Mouse (Mus musculus): ENCODE data around the gene Jmjd8.
A peak's percentile ranks its signal among the peaks of the same experiment; 100 is the strongest.

The Jmjd8 gene

DNA sequence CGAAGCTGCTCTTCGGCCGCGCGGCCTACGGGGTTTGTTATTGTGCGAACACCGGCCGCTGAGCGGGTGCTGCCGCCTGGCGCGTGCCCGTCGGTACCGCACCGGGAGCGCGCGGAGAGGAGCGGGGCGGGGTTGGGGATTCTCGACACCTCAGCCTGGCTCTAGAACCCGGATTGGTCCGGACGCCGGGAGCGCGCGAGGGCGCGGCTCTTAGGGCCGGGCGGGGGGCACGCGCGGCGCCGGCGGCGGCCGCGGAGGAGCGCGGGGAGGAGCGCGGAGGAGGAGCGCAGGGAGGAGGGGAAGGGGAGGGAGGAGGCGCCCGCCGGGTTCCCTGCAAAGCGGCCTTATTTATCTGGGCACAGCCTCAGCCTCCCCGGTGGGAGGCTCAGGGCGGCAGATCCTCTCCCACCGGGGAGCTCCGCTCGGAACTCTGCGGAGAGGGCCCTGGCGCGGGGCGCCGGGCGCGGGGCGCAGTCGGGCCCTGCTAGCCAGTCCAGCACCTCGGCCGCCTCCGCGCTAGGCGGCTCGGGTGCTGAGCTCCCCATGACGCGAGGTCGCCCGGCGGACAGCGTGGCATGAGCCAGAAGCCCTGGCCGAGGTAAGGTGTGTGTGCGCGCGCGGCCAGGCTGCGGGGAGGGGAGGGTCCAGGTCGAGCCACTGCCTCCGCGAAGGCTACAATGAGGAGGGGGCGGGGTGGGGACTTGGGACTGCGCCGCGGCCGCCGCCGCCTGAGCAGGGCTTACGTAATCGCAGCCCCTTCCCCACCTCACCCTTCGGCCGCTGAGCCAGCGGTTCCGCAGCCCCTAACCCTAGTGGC is 19.7 kb upstream of the Jmjd8 start, which contains the start of gene Fbxl16:
Gene Fbxl16, plus strand, starts transcription at position 297 of the 817 bp plus-strand sequence.
- DNase-seq (ENCODE audit: low read depth), result peak; percentile 58

DNA sequence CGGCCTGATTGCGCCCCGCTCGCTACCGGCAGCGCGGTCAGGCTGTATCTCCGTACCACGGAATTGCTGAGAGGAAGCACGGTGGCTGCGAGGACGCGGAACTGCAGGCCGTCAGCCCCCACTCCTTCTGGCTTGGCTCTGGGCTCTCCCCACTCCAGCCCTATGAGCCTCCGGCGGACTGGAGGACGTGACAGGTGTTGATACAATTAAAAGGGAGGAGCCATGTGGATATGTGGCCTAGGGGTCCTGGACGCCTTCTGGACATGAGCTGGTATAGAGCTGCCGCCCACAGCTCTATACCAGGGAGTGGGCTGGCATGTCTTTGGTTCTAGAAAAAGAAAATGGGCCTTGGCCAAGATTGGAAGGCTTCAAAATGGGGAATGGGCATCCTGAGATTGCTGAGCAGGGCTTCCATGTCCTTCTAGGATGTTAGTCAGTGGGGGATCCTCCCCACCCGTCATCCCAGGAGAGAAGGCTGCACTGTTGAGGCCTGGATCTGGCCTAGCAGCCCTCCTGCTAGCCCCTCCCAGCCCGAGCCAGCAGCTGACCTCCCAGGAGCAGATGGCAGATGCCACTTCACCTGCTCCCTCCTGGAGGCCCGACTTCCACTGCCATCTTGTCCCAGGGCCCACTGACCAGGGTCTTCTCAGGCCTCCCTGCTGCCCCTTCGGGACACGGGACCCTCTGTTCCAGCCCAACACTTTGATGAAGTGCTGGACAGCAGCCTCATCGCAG is 18.9 kb upstream of the Jmjd8 start:
- DNase-seq (ENCODE audit: low read depth), result no peak

DNA sequence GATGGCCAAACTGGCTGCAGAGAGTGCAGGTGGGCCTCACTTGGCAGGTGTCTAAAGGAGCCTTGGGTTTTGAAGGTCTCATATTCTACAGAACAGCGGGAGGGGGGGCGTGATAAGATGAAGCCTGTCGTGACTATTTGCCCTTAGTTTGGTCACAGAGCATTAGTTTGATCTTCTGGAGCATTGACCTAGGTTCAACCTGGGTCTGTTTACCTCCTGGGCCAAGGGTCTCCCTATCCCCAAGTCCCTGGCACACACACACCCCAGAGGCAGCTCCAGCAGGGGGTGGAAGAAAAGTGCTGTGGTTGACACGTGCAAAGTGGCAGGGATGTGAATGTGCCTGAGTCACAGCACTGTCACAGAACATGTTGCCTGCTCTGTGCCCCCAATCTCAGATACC is 17.8 kb upstream of the Jmjd8 start:
- DNase-seq (ENCODE audit: low read depth), result no peak

DNA sequence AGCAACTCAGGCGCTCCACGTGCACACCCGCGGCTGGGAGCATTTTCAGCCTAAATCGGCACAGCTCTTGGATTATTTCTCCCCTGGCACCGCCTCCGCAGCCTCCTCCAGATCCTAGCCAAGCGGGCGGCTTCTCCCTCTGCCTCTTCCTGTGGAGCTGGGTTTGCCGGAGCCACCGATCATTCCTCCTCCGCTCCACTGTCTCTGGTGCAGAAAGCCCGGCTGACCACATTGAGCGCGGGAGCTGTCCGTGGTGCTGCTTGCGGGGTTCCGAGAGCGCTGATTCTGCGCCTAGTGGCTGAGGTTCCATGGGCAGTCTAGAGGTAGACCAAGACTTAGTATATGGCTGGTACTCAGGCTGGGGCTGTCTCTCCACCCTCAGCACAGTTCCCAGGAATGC is 15.2 kb upstream of the Jmjd8 start:
- DNase-seq (ENCODE audit: low read depth), result peak; percentile 86

DNA sequence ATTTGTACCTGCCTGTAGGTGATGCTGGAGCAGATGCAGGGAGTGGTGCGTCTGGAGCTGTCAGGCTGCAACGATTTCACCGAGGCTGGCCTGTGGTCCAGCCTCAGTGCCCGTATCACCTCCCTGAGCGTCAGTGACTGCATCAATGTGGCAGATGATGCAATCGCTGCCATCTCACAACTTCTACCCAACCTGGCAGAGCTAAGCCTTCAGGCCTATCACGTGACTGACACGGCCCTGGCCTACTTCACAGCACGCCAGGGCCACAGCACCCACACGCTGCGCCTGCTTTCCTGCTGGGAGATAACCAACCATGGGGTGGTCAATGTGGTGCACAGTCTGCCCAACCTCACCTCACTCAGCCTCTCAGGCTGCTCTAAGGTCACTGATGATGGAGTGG is 11.0 kb upstream of the Jmjd8 start:
- DNase-seq (ENCODE audit: low read depth), result no peak

DNA sequence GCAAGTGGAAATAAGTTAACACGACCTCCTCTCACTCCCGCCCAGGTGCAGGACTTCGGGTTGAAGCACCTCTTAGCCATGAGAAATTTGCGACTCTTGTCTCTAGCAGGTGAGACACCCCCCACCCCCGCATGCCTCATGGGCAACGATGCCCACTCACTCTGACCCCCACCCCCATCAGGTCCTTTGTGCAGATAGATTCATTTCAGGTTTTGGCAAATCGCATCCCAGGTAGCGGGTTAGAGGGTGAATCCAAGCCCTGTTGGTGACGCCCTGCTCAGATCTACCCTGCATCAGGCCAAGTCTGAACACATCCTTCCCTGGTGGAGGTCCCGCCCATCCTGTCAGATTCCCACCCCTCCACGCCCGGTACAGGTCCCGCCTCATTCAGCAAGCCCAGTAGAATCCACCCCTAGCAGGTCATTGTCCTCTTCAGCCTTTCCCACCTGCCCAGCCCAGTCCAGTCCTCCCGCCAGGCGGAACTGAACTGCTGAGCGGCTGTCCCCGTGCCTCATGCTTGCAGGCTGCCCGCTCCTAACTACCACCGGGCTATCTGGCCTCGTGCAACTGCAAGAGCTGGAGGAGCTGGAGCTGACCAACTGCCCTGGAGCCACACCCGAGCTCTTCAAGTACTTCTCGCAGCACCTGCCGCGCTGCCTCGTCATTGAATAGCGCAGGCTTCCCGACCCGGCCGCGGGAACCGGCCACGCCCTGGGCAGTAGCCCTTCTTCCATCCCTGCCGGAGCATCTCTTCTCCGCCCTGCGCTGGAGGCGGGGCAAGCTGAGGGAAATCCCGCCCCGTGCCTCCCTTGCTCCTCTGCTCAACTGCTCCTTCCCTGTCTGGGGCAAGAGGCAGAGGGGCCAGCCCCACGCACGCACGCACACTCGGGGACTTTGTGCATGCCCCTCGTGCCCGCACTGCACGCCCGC is 9.6 kb upstream of the Jmjd8 start:
- DNase-seq (ENCODE audit: low read depth), result peak; percentile 50

DNA sequence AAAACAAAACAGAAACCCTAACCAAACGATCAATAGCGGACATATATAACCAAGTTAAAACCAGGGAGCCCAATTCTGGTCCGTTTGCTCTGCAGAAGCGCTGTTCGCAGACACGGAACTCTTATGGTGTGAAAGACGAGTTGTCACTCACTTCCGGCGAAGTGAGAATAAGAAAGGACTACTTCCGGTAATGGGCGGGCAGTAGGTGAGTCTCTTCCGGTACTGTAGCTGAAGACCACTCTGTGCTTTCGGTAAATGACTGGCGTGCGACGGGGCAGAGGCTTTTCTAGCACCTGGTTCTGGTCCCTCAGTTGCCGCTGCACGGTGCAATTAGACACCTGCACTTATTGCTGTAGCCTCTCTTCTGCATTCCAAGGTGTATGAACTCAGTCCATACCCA is 5.2 kb upstream of the Jmjd8 start, which contains the start of gene Wdr24:
Gene Wdr24, plus strand, starts transcription at position 176 of the 400 bp plus-strand sequence.
- DNase-seq (ENCODE audit: low read depth), result peak; percentile 95

DNA sequence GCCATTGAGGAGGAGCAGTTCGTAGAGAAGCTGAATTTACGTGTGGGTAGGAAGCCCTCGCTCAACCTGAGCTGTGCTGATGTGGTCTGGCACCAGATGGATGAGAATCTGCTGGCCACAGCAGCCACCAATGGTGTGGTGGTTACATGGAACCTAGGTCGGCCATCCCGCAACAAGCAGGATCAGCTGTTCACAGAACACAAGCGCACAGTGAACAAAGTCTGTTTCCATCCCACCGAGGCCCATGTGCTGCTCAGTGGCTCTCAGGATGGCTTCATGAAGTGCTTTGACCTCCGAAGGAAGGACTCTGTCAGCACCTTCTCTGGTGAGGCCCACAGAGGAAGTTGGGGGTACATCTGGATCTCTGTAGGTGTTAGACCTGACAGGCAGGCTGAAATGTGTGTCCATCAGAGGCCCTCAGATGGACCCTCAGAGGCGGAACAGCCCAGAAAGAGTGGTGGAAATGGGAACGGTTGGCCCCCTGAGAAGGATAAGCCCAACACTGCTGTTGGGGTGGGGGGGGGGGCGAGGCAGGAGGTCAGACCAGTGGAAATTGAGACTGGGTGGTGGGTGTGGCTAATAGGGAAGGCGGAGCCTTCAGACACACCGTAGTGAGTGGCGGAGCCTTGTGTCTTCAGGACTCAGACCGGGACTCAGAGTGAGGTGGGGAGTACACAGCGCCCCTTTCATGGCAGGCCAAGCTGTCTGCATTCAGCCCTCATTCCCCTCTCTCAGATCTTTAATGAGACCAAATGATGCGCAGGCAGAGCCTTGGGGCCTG is 4.1 kb upstream of the Jmjd8 start:
- DNase-seq (ENCODE audit: low read depth), result no peak

DNA sequence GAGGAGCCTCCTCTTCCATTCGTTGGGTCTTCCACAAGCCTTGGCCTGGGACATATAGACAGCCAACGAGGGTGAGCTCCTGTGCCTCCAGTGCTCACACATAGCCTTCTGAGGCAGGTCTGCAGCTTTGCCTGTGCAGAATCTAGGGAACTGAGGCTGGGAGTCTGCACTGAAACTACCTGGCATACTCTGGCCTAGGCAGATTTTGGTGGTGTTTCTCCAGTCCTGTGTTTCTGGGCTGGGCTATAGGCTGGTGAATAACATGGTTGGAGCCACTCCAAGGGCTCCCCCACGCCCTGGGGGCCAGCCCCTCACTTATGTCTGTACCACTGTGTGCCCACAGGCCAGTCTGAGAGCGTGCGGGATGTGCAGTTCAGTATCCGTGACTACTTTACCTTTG is 3.4 kb upstream of the Jmjd8 start:
- DNase-seq (ENCODE audit: low read depth), result no peak

DNA sequence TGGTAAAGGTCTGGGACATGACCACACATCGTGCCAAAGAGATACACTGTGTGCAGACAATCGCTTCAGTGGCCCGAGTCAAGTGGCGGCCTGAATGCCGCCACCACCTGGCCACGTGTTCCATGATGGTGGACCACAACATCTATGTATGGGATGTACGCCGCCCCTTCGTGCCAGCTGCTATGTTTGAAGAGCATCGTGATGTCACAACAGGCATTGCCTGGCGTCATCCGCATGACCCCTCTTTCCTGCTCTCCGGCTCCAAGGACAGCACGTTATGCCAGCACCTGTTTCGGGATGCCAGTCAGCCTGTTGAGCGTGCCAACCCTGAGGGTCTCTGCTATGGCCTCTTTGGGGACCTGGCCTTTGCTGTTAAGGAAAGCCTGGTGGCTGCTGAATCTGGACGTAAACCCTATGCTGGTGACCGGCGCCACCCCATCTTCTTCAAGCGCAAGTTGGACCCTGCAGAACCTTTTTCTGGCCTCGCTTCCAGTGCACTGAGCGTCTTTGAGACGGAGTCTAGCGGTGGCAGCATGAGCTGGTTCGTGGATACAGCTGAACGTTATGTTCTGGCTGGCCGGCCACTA is 2.6 kb upstream of the Jmjd8 start:
- no peak for DNase-seq (ENCODE audit: low read depth)

DNA sequence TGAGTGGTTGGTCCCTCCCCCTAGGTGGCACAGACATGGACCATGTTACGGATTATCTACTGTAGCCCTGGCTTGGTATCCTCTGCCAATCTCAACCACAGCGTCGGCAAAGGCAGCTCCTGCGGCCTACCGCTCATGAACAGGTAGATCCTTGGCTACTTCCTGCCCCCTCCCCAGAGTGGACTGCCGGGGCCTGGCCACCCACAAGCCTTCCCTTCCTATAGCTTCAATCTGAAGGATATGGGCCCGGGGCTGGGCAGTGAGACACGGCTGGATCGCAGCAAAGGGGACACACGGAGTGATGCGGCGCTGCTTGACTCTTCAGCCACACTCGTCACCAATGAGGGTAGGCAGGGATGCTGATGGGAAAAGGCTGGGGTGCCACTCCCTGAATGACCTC is 1.7 kb upstream of the Jmjd8 start:
- no peak for DNase-seq (ENCODE audit: low read depth)

DNA sequence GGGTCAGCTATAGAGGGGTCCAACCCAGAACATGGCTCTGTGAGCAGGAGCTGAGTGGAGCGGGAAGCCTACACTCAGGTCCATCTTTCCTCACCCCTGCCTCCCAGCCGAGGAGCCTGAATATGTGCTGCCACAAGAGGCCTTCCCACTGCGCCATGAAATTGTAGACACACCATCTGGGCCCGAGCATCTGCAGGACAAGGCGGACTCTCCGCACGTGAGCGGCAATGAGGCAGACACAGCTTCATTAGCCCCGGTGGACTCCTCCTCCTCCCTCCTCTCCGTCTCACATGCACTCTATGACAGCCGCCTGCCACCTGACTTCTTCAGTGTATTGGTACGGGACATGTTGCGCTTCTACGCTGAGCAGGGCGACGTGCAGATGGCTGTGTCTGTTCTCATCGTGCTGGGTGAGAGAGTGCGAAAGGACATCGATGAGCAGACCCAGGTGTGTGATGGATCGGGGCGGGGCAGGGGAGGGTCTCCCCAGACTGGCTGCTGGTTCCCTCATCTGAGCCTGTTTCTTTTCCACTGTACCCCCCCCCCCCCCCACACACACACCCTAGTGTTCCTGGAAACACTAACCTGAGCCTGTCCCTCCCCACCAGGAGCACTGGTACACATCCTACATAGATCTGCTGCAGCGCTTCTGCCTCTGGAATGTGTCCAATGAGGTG is 983 bp upstream of the Jmjd8 start:
- no peak for DNase-seq (ENCODE audit: low read depth)

DNA sequence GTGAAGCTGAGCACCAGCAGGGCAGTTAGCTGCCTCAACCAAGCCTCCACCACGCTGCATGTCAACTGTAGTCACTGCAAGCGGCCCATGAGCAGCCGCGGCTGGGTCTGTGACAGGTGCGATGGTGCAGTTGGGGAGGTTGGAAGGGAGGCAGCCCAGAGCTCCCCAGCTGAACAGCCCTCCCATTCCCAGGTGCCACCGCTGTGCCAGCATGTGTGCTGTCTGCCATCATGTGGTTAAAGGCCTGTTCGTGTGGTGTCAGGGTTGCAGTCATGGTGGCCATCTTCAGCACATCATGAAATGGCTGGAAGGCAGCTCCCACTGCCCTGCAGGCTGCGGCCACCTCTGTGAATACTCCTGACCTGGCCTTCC is 458 bp upstream of the Jmjd8 start:
- DNase-seq (ENCODE audit: low read depth), result no peak

DNA sequence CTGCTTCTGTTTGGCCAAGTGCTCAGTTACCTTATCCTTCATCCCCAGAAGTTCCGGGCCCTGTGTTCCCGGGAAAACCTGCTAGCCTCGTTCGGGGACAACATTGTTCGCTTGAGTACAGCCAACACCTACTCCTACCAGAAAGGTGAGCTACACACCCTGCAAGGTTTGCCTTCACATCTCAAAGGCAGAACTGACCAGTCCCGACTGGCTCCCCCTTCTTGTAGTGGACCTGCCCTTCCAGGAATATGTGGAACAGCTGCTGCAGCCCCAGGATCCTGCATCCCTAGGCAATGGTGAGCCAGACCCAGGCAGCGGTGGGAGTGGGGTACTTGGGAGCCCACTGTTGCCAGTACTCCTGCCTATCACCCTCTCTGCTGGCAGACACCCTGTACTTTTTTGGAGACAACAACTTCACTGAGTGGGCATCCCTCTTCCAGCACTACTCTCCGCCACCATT is 921 bp downstream of the Jmjd8 start:
- DNase-seq (ENCODE audit: low read depth), result no peak

DNA sequence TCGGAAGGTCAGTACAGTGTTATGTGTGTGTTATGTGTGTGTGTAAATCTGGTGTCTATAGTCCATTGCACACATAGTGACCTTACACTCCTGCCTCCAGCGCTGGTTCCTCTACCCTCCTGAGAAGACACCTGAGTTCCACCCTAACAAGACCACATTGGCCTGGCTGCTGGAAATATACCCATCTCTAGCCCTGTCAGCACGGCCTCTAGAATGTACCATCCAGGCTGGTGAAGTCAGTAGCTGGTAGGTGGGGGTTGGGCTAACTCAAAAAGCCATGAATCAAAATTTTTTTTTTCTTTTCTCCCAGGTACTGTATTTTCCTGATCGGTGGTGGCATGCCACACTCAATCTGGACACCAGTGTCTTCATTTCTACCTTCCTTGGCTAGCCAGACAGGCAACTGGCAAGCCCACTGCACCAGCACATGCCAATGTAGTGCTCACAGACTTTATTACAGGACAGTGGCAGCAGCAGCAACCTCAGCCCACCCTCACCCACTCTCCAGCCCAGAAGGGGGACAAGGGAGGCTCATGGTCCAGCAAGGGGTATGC is 1.6 kb downstream of the Jmjd8 start:
- no peak for DNase-seq (ENCODE audit: low read depth)

DNA sequence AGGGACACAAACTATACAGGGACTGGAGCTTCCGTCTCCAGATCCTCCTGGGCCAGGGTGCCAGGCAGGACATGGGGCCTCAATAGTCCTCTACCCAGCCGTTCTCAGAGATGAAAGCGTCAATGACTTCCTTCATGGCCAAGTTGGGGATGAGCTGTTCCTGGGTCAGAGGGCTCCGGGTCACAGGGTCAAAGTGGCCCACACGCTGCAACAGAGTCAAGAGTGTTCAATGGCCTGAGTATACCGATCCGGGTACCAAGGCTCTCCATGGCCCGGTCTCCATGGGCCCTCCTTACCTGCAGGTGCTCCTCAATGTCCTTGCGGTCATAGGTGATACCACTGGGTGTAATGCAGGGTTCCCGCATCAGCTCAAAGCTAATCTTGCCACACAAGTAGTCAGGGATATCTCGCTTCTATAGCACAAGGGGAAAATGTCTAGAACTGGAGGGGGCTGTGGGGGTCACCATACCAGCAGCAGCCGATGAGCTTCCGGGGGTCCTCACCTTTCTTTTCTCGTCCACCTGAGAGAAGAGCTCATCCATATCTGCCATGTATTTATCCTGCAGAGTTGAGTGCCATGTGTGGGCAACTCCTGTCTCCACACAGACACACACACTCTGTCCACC is 2.3 kb downstream of the Jmjd8 start:
- no peak for DNase-seq (ENCODE audit: low read depth)

DNA sequence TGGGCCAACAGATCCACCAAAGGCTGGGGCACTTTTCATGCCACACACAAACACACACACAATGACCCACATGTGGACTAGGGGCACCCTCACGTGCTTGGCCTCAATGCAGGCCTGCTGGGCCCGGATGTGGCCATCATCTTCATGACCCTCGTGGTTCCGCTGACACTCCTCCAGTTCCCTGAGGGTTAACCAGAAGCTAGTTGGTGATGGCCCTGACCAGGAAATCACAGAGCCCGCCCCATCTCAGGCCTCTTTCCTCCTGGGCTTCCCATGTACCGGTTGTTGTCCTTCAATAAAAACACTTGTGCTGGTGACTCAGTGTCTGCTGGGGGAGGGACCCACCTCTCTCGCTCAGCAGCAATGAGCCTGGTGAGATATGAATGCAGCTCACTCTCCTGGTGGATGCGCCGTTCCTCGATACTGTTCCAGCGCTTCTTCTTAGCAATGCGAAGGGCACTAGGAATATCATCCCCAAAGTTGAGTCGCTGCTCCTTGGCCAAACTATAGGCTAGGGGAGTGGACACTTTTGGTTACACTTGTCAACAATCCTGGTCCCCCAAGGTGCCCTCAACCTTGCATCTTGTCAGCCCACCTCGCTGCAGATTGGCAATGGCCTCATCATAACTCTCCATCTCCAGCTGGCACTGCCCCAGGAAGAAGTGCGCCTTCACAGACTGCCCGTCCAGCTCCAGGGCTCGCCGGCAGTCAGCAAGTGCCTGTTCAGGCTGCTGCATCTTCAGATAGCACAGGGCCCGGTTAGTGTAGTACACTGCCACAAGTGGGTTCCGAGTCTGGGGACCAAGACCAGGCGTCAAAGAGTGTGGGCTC is 3.0 kb downstream of the Jmjd8 start:
- DNase-seq (ENCODE audit: low read depth), result no peak

DNA sequence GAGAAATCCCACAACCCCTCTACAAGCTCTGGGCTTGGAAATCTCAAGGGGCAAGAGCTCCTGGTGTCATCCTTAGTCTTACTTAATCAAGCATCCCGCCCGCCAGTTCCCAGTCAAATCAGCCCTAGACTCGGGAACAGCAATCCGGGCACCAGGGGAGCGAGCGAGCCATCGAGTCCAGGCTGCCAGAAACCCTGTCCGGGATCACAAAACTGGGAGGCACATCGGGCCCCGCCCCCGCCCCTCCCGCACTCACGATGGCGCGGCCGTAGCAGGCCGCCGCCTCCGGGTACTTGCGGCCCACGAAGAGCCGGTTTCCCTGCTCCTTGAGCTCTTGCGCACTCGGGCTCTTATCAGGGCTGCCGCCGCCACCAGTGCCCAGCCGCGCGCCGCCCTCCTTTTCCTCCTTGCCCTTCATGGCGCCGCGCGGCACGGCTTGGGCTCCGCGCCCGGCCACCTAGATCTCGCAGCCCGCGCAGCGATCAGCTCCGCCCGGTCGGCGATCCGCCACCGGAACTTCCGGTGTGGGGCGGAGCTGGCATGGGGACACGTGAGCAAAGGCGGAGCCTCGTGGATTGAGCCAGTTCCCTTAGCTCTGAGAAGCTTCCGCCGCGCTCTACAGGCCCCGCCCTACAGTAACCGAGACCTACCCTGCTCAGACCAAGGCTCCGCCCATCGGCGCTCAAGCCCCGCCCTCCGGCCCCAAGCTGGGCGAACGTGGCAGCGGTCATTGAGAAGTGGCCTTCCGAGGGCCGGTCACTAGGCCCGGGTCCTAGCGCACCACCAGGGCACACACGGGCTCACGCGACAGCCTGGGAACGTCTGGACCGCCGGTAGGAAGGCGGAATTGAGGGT is 4.0 kb downstream of the Jmjd8 start:
- peak; percentile 99 for DNase-seq (ENCODE audit: low read depth)

All from induced T-regulatory cell, adult 2 months (primary cell).